Mouse (Mus musculus): ENCODE measurements at regions not wholly inside any gene's neighbourhood (a gene's known extent, or its start where the extent isn't known, plus 50 kb on each side); places are given as distances from the start of the nearest gene placed in this dataset.
A peak's percentile ranks its signal among the peaks of the same experiment; 100 is the strongest.
"Not testable (repeated sequence)": the region's sequence is repeated elsewhere in the genome, so short reads cannot be mapped to it uniquely, and the experiment has no call there.

DNA sequence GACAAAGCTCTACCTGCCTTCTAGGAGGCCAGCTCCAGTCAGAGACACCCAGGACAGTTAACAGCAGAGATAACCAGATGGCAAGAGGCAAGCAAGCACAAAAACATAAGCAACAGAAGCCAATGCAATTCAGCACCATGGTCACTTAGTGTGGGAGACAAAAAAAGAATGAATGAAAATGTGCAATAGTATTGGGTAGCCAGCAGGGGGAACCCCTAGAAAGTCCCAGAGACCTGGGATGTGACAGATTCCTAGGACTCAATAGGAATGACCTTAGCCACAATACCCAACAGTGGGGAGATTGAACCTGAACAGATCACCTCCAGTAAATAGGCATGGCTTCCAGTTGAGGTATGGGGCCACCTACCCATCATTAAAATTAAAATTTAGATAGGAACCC, 409.0 kb upstream of the St6gal2 start:
- Histone ChIP-seq H3K4me1 (ENCODE audit: insufficient read depth) (no peaks in the 10 kb centered on the region), H3K4me3 (ENCODE audit: low read depth, low read length) (no peak overlapping the region), H3K27me3 (ENCODE audit: insufficient read depth, low read length) (no peaks in the 10 kb centered on the region), H3K4me2 (ENCODE audit: low read depth) (no peak overlapping the region), H3K9me3 (ENCODE audit: low read length) (no peaks in the 10 kb centered on the region), H3K36me3 (ENCODE audit: insufficient read depth) (no peaks in the 10 kb centered on the region), H3K9ac (no peak overlapping the region), H3K27ac (ENCODE audit: low read depth, low read length) (no peak overlapping the region)
- no peak for TF ChIP-seq CTCF (IDR thresholded peaks at IDR 0.05; ENCODE audit: low read depth)
- no peak for ATAC-seq
- DNase-seq, result no peak

DNA sequence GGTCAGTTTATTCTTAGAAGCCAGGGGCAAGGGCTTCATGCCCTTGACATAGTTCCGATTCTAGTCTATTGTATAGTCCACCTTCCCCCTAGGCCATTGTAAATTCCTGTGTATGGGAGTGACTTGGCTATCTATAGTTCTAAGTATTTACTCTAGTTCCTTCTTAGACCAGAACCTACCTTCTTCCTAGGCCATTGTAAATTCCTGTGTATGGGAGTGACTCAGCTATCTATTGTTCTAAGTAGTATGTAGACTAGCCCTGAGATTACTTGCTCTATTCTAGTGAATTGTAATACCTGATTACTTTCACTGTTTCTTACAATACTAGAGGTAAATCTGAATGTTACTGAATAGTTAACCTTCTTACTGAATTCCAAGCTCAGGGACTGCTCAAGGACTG, 405.0 kb upstream of the St6gal2 start:
- not testable (repeated sequence) for H3K9me3 ChIP-seq (ENCODE audit: low read length); H3K4me3 ChIP-seq (ENCODE audit: low read depth, low read length); H3K27me3 ChIP-seq (ENCODE audit: insufficient read depth, low read length); H3K27ac ChIP-seq (ENCODE audit: low read depth, low read length); ATAC-seq; H3K36me3 ChIP-seq (ENCODE audit: insufficient read depth); H3K4me2 ChIP-seq (ENCODE audit: low read depth); H3K9ac ChIP-seq; H3K4me1 ChIP-seq (ENCODE audit: insufficient read depth); DNase-seq
- WGBS, result 91% methylated on average over 1 of the region's 1 CpGs

DNA sequence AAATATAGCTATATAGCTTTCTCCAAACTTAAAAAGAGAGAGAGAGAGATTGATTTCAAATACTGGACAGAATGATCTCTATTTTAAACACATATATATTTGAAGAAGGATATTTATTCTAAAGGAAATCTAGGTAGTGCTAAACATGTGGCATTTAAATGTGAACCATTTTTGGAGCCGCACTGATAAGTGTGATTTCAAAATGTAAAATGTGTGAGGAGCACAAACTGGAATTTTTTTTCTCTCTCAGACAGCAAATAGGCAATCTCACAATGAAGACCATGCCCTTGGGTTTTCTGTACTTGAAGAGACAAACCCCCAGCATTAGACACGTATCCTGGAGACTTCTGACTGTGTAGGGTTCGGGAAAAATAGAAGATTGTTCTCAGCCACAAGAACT, 376.8 kb upstream of the St6gal2 start:
- TF ChIP-seq CTCF (IDR thresholded peaks at IDR 0.05; ENCODE audit: low read depth), result no peak
- DNase-seq (no peak), ATAC-seq (no peak)
- no peaks in the 10 kb centered on the region for H3K9me3 ChIP-seq (ENCODE audit: low read length)
- no peak overlapping the region for H3K9ac ChIP-seq
- no peak overlapping the region for H3K4me2 ChIP-seq (ENCODE audit: low read depth)
- H3K27me3 ChIP-seq (ENCODE audit: insufficient read depth, low read length), result no peaks in the 10 kb centered on the region
- H3K4me1 ChIP-seq (ENCODE audit: insufficient read depth), result no peaks in the 10 kb centered on the region
- no peak overlapping the region for H3K27ac ChIP-seq (ENCODE audit: low read depth, low read length)
- H3K36me3 ChIP-seq (ENCODE audit: insufficient read depth), result no peaks in the 10 kb centered on the region
- no peak overlapping the region for H3K4me3 ChIP-seq (ENCODE audit: low read depth, low read length)
- 76% methylated on average over 3 of the region's 3 CpGs for WGBS

DNA sequence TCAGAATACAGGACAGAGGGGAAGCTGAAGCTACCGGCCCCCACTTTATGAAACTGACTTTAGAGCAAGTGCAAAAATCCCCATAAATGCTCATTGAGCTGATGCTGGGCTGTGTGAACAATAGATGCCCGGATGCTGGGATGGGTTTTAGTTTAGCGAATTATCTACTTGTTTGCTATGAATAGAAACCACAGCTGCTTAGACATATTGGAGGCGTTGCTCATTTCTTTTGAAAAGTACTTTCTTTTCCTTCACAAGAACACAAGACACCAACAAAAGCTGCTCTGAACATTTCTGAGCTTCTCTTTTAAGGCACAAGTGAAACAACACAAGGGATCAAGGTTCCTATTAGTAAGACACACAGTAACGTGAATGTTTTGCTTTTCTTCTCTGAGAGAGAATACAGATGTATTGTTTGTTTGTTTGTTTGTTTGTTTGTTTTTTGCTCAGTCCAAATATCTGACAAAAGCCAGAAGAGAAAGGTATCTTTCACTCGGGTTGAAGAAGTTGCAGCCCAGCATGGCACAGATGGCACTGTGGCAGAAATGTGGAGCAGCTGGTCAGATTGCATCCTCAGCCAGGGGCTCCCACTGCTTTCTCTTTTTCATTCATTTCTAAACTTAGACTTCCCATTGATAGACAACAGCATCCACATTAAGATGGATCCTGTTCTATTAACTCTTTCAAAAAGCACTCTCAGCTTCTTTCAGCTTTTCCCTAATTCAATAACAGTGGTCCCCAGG, 361.7 kb upstream of the St6gal2 start:
- no peaks in the 10 kb centered on the region for H3K27me3 ChIP-seq (ENCODE audit: insufficient read depth, low read length)
- 58% methylated on average over 6 of the region's 6 CpGs for WGBS

DNA sequence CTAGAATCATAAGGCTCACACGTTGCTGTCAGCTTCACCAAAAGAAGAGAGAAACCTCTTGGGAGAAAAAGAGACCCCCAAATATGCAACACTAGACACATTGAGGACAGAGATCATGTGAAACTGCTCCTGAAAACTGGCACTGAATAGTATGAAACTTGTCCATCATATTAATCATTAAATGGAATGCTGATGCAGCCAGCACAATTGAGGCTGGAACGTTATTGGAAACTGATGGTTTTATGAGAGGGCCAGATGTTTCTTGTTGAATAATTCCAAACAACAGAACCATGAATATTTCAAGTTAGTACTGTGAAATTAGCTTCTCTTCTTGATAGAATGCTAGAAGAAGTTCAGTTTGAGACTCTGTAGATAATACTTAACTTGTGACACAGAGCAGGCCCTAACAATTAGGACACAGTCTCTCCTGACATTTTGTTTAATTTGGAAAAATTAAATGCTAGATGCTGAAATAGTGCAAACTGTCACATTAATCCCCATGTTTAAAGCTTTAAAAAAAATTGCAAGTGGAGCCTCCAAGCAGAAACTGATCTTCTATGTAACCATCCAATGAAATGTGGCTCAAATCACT, 354.4 kb upstream of the St6gal2 start:
- Histone ChIP-seq H3K4me2 (ENCODE audit: low read depth) (no peak overlapping the region), H3K27me3 (ENCODE audit: insufficient read depth, low read length) (no peaks in the 10 kb centered on the region), H3K9me3 (ENCODE audit: low read length) (no peaks in the 10 kb centered on the region), H3K27ac (ENCODE audit: low read depth, low read length) (no peak overlapping the region), H3K36me3 (ENCODE audit: insufficient read depth) (no peaks in the 10 kb centered on the region), H3K4me3 (ENCODE audit: low read depth, low read length) (no peak overlapping the region), H3K4me1 (ENCODE audit: insufficient read depth) (no peaks in the 10 kb centered on the region), H3K9ac (no peak overlapping the region)
- no peak for DNase-seq
- whole genome bisulfite sequencing, result 65% methylated on average over 2 of the region's 2 CpGs
- TF ChIP-seq CTCF (IDR thresholded peaks at IDR 0.05; ENCODE audit: low read depth), result no peak
- no peak for ATAC-seq

More for the DNA sequence above, 361.7 kb upstream of the St6gal2 start:
- no peaks in the 10 kb centered on the region for H3K36me3 ChIP-seq (ENCODE audit: insufficient read depth)
- no peaks in the 10 kb centered on the region for H3K9me3 ChIP-seq (ENCODE audit: low read length)
- no peak for TF ChIP-seq CTCF (IDR thresholded peaks at IDR 0.05; ENCODE audit: low read depth)
- H3K4me2 ChIP-seq (ENCODE audit: low read depth), result no peak overlapping the region
- DNase-seq (peak; percentile 38), ATAC-seq (peak; percentile 77)
- no peak overlapping the region for H3K4me3 ChIP-seq (ENCODE audit: low read depth, low read length)
- no peak overlapping the region for H3K27ac ChIP-seq (ENCODE audit: low read depth, low read length)
- no peak overlapping the region for H3K9ac ChIP-seq
- H3K4me1 ChIP-seq (ENCODE audit: insufficient read depth), result no peaks in the 10 kb centered on the region

DNA sequence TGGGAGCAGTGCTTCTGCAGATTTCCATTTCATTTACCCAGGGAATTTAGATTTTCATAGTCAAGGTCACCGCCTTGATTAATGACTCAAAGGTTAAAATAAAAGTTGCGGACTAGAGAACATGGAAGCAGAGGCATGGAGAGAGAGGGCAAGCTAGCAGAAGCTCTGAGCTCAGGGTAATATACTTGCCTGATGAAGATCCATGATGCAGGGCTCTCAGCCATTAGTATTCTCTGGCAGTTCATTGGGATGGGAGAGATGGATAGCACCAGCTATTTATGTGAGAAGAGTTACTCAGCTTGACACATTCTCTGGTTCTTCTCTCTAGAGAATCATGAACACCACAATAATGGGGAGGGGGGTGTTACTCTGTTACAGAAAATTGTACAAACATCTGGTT, 341.7 kb upstream of the St6gal2 start:
- Histone ChIP-seq H3K9me3 (ENCODE audit: low read length) (no peaks in the 10 kb centered on the region), H3K4me3 (ENCODE audit: low read depth, low read length) (no peak overlapping the region), H3K4me1 (ENCODE audit: insufficient read depth) (no peaks in the 10 kb centered on the region), H3K9ac (no peak overlapping the region), H3K27me3 (ENCODE audit: insufficient read depth, low read length) (no peaks in the 10 kb centered on the region), H3K36me3 (ENCODE audit: insufficient read depth) (no peaks in the 10 kb centered on the region), H3K27ac (ENCODE audit: low read depth, low read length) (no peak overlapping the region), H3K4me2 (ENCODE audit: low read depth) (no peak overlapping the region)
- WGBS, result 91% methylated on average over 2 of the region's 2 CpGs
- DNase-seq (no peak), ATAC-seq (no peak)
- no peak for TF ChIP-seq CTCF (IDR thresholded peaks at IDR 0.05; ENCODE audit: low read depth)

DNA sequence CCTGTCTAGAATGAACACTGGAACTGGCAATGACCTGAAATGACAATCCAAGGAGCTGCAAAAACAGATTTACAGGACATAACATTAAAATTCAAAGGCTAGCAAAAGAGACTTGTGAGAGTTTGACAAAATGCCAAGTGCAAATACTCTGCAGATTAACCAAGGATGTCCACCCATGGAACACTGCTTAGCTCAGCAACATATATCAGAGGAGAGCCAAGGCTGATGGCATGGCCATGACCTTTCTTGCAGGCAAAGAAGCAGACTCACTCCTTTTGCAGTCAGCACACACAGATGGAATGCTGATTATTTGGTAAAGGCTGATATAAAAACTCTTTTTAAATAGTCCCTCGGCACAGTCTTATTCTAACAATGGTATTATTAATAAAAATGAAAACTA, 320.3 kb upstream of the St6gal2 start:
- H3K4me1 ChIP-seq (ENCODE audit: insufficient read depth), result no peaks in the 10 kb centered on the region

DNA sequence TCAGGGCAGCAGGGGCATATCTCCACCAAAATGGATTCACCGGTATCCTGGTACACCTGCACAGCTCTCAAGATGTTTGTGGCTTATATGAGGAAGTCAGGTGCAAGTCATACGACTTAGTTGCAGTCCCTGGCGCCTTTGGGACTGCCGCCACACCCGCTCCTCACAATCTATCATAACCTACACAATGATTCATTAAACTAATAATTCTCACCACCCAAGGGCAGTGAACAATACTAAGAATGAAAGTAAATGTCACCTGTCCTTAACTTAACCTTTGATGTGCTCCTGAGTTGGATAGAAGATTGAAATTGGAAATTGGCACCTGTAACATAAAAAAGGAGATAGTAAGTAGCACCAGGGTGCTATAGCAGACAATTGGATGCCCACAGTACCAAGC, 315.1 kb upstream of the St6gal2 start:
- H3K4me3 ChIP-seq (ENCODE audit: low read depth, low read length); ATAC-seq; H3K4me1 ChIP-seq (ENCODE audit: insufficient read depth); H3K9me3 ChIP-seq (ENCODE audit: low read length); DNase-seq; H3K27ac ChIP-seq (ENCODE audit: low read depth, low read length); H3K4me2 ChIP-seq (ENCODE audit: low read depth); H3K36me3 ChIP-seq (ENCODE audit: insufficient read depth); H3K27me3 ChIP-seq (ENCODE audit: insufficient read depth, low read length); H3K9ac ChIP-seq: not testable (repeated sequence)
- WGBS, result 90% methylated on average over 5 of the region's 5 CpGs

More for the DNA sequence above, 320.3 kb upstream of the St6gal2 start:
- Histone ChIP-seq H3K27me3 (ENCODE audit: insufficient read depth, low read length) (no peaks in the 10 kb centered on the region), H3K9me3 (ENCODE audit: low read length) (no peaks in the 10 kb centered on the region), H3K4me3 (ENCODE audit: low read depth, low read length) (no peak overlapping the region), H3K9ac (no peak overlapping the region), H3K36me3 (ENCODE audit: insufficient read depth) (no peaks in the 10 kb centered on the region), H3K4me2 (ENCODE audit: low read depth) (no peak overlapping the region), H3K27ac (ENCODE audit: low read depth, low read length) (no peak overlapping the region)
- no peak for TF ChIP-seq CTCF (IDR thresholded peaks at IDR 0.05; ENCODE audit: low read depth)
- DNase-seq, result no peak
- ATAC-seq, result no peak
- WGBS, result 88% methylated on average over 1 of the region's 1 CpGs
